Mouse (Mus musculus) cerebellum, adult 2 months (tissue): ENCODE measurements around the gene Tpm4. TPM values are rescaled to one million over a fixed set of nuclear protein-coding genes. Genes with fewer than 3 reads are reported as not detected.
"Not testable (repeated sequence)": the region's sequence is repeated elsewhere in the genome, so short reads cannot be mapped to it uniquely, and the experiment has no call there.

ENCODE experiments used
- DNase-seq, 2 experiments: peaks; one replicate each; pipeline ENCODE4 v3.0.0; 2021
- H3K27ac ChIP-seq: fragments of 200-500 bp; 2 replicates; pipeline ENCODE4 v1.5.1; 2012; ENCODE audit warnings: low read length, control low read depth, inconsistent platforms; ENCODE audit not compliant: insufficient read depth
- H3K27me3 ChIP-seq: fragments of 200-500 bp; 2 replicates; pipeline ENCODE4 v1.6.1; 2012; ENCODE audit warnings: inconsistent platforms, mild to moderate bottlenecking, low read length, moderate library complexity; ENCODE audit not compliant: control insufficient read depth, insufficient read depth
- H3K4me1 ChIP-seq: fragments of 200-500 bp; 2 replicates; pipeline ENCODE4 v1.6.1; 2011; ENCODE audit warnings: low read length; ENCODE audit not compliant: control insufficient read depth, insufficient read depth
- H3K4me3 ChIP-seq: fragments of 200-500 bp; replicated peaks from 2 replicates; pipeline ENCODE3; 2011; ENCODE audit warnings: mild to moderate bottlenecking, low read depth, low read length, control low read depth; ENCODE audit not compliant: insufficient read depth
- CTCF ChIP-seq: fragments of 200-500 bp; IDR thresholded peaks from 2 replicates; pipeline ENCODE4 v1.5.1; 2011; ENCODE audit warnings: low read depth, mild to moderate bottlenecking, control low read depth, low read length, moderate library complexity, borderline replicate concordance; ENCODE audit not compliant: insufficient read depth
- POLR2A ChIP-seq: fragments of 200-500 bp; IDR thresholded peaks from 2 replicates; pipeline ENCODE4 v1.6.1; 2011; ENCODE audit warnings: low read length, control low read depth, borderline replicate concordance; ENCODE audit not compliant: insufficient read depth
- WGBS: fragments of 180-500 bp; shearing (Covaris S2); methylation state at CpG from one replicate; pipeline ENCODE4 v1.1.7; 2018; 5-methylcytosine and 5-hydroxymethylcytosine counted together
- polyA plus RNA-seq: library from polyadenylated mRNA; depleted of rRNA; stranded (reverse); fragments of >200 nt; gene quantifications from 2 replicates; pipeline ENCODE4 v1.2.3, GENCODE M21; 2012

The Tpm4 gene
- polyA plus RNA-seq, 1 experiment = 43.5 TPM

GRCm38 (mm10) chr8:72115202-72115601 is 19.6 kb upstream of the Tpm4 start:
- TF ChIP-seq POLR2A = no peak
- TF ChIP-seq CTCF = no peak
- Histone ChIP-seq H3K27ac (no peak overlapping the region), H3K4me1 (no peaks in the 10 kb centered on the region), H3K27me3 (no peaks in the 10 kb centered on the region), H3K4me3 (no peak overlapping the region)
- 82% methylated on average over 2 of the region's 2 CpGs for WGBS
- no peak for DNase-seq

DNA sequence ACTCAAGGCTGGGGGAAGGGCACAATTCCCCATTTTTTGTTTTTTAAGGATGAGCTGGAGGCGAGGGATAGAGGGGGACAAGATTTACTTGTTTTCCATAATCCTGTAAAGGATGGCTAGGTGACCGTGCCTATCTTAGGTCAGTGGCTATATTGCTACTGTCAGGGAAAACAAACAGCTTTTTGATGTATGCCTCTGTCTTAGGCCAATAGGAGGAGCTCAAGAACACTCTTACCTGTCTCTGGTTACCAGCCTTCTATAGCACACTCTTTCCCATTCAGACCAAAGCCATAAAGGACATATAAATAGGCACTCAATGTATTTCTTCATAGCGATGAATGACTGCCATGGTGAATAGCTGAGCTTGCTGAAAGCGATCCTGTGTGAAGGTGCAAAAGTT is 16.2 kb upstream of the Tpm4 start:
- DNase-seq = no peak
- no peak overlapping the region for H3K4me3 ChIP-seq
- WGBS = 49% methylated on average over 4 of the region's 4 CpGs
- H3K27ac ChIP-seq = no peak overlapping the region
- TF ChIP-seq POLR2A = no peak
- H3K27me3 ChIP-seq = no peaks in the 10 kb centered on the region
- H3K4me1 ChIP-seq = no peaks in the 10 kb centered on the region

- not testable (repeated sequence) for H3K4me1 ChIP-seq, H3K27ac ChIP-seq, H3K27me3 ChIP-seq, DNase-seq, H3K4me3 ChIP-seq
- 67% methylated on average over 3 of the region's 3 CpGs for WGBS
These were observed 13.3 kb upstream of the Tpm4 start for GRCm38 (mm10) chr8:72121486-72121885.

DNA sequence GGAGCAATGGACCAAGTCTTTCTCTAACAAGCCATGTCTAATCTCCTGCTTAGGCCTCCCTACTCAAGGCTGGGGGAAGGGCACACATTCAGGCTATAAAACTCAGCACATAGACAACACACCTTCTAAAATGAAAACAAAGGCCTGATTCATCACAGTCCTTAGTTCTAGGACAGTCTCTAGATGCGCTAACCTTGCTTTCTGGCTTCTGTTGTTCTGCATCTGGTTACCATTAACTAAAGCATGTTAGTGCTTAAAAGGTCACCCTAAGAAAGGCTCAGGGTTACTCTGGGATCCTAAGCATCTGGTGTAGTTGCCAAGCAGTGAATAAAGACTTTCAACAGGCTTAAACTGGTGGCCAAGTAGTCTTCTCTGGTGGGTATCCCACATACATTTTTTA is 12.8 kb upstream of the Tpm4 start:
- Histone ChIP-seq H3K27ac (no peak overlapping the region), H3K27me3 (no peaks in the 10 kb centered on the region), H3K4me1 (no peaks in the 10 kb centered on the region), H3K4me3 (no peak overlapping the region)
- 69% methylated on average over 1 of the region's 1 CpGs for WGBS
- TF ChIP-seq POLR2A = no peak
- no peak for TF ChIP-seq CTCF
- no peak for DNase-seq

DNA sequence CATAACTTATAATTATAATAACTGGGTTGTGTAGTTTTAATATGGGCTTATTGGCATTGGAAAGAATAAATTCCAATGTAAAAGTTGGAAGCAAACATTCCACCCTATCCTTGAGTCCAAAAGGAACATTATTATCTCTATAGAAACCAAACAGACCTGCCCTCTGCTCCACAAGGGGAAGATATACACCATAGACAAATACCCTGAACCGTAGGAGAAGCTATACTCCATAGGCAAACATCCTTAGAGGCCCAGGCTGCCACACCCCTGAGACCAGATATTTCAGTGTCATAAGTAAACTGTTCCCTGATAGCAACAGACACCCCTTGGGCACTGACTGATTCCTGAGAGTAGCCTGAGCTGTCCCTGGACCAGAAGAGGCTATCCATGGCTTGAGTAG is 6.9 kb upstream of the Tpm4 start:
- Histone ChIP-seq H3K4me3 (no peak overlapping the region), H3K4me1 (no peaks in the 10 kb centered on the region), H3K27me3 (no peaks in the 10 kb centered on the region), H3K27ac (no peak overlapping the region)
- TF ChIP-seq POLR2A (no peak), CTCF (no peak)
- no peak for DNase-seq
- 89% methylated on average over 1 of the region's 1 CpGs for WGBS

- no peaks in the 10 kb centered on the region for H3K4me1 ChIP-seq
- H3K27ac ChIP-seq = no peak overlapping the region
- DNase-seq = no peak
- WGBS = 93% methylated on average over 2 of the region's 2 CpGs
- no peaks in the 10 kb centered on the region for H3K27me3 ChIP-seq
- no peak overlapping the region for H3K4me3 ChIP-seq
- TF ChIP-seq CTCF (no peak), POLR2A (no peak)
These were observed 3.5 kb upstream of the Tpm4 start for GRCm38 (mm10) chr8:72131251-72131650.

DNA sequence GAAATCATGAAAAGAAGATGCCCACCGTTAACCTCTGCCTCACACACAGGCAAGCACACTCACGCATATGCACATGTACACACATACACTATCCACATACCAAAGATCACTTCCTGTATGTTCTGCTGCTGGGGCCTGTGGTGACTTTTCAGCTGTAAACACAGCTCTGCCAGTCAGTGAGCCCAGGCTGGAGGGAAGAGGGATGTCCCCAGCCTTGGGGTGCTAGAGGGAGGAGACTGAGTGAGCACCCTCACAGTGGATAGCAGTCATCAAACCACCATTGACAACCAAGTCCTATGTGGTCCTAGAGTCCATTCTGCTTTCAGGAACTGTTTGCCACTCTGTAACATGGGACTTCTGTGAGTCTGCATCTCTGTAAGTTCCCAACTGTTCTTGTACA is 2.9 kb upstream of the Tpm4 start:
- Histone ChIP-seq H3K4me3 (no peak overlapping the region), H3K27me3 (no peaks in the 10 kb centered on the region), H3K27ac (no peak overlapping the region), H3K4me1 (no peaks in the 10 kb centered on the region)
- 87% methylated on average over 2 of the region's 2 CpGs for WGBS
- no peak for DNase-seq
- no peak for TF ChIP-seq POLR2A
- no peak for TF ChIP-seq CTCF

- no peak overlapping the region for H3K27ac ChIP-seq
- DNase-seq = no peak
- H3K4me3 ChIP-seq = no peak overlapping the region
- TF ChIP-seq CTCF (no peak), POLR2A (no peak)
- H3K27me3 ChIP-seq = no peaks in the 10 kb centered on the region
- WGBS = 83% methylated on average over 1 of the region's 1 CpGs
- no peaks in the 10 kb centered on the region for H3K4me1 ChIP-seq
These were observed 2.4 kb upstream of the Tpm4 start for GRCm38 (mm10) chr8:72132417-72132816.

- Histone ChIP-seq H3K27me3 (no peaks in the 10 kb centered on the region), H3K4me1 (no peaks in the 10 kb centered on the region), H3K4me3 (no peak overlapping the region), H3K27ac (no peak overlapping the region)
- no peak for DNase-seq
- 88% methylated on average over 1 of the region's 1 CpGs for WGBS
- TF ChIP-seq POLR2A (no peak), CTCF (no peak)
These were observed 1.9 kb upstream of the Tpm4 start for GRCm38 (mm10) chr8:72132891-72133290.
